Mouse (Mus musculus) cerebellum, adult 8-10 months (tissue): Measurements from ENCODE around the gene Wdr1.
"Not testable (repeated sequence)": the region's sequence is repeated elsewhere in the genome, so short reads cannot be mapped to it uniquely, and the experiment has no call there.

Experiments
- DNase-seq: peaks from one replicate; pipeline ENCODE4 v3.0.0; 2022

The Wdr1 gene

GRCm38 (mm10) chr5:38563121-38563520 lies at the start of gene Wdr1:
Gene Wdr1 (minus strand): TSS chr5:38563221.
- no peak for DNase-seq

GRCm38 (mm10) chr5:38611118-38611517 lies 48.1 kb upstream of the Wdr1 start:
- DNase-seq: no peak

- DNase-seq: not testable (repeated sequence)
Observed at GRCm38 (mm10) chr5:38608219-38608618, 45.2 kb upstream of the Wdr1 start.

GRCm38 (mm10) chr5:38598647-38599304 lies 35.8 kb upstream of the Wdr1 start:
- no peak for DNase-seq

GRCm38 (mm10) chr5:38588924-38589323 lies 25.9 kb upstream of the Wdr1 start:
- DNase-seq: no peak

GRCm38 (mm10) chr5:38585450-38585849 lies 22.4 kb upstream of the Wdr1 start:
- DNase-seq: no peak

GRCm38 (mm10) chr5:38583026-38583425 lies 20.0 kb upstream of the Wdr1 start:
- DNase-seq: no peak

- DNase-seq: no peak
Observed at GRCm38 (mm10) chr5:38580703-38581102, 17.7 kb upstream of the Wdr1 start.

- DNase-seq: peak; percentile 27
Observed at GRCm38 (mm10) chr5:38570876-38571275, 7.9 kb upstream of the Wdr1 start.

GRCm38 (mm10) chr5:38568652-38569051 lies 5.6 kb upstream of the Wdr1 start:
- DNase-seq: no peak

- no peak for DNase-seq
Observed at GRCm38 (mm10) chr5:38564831-38565230, 1.8 kb upstream of the Wdr1 start.

- DNase-seq: peak; percentile 98
Observed at GRCm38 (mm10) chr5:38561426-38562024, 1.5 kb downstream of the Wdr1 start.

GRCm38 (mm10) chr5:38560586-38561425 lies 2.2 kb downstream of the Wdr1 start:
- DNase-seq: peak; percentile 58

GRCm38 (mm10) chr5:38558831-38559230 lies 4.2 kb downstream of the Wdr1 start:
- no peak for DNase-seq

GRCm38 (mm10) chr5:38557811-38558210 lies 5.2 kb downstream of the Wdr1 start:
- DNase-seq: no peak

- no peak for DNase-seq
Observed at GRCm38 (mm10) chr5:38556406-38556805, 6.6 kb downstream of the Wdr1 start.

- peak; percentile 53 for DNase-seq
Observed at GRCm38 (mm10) chr5:38553953-38554352, 9.1 kb downstream of the Wdr1 start.

- DNase-seq: no peak
Observed at GRCm38 (mm10) chr5:38553491-38553890, 9.5 kb downstream of the Wdr1 start.

- no peak for DNase-seq
Observed at GRCm38 (mm10) chr5:38552615-38553014, 10.4 kb downstream of the Wdr1 start.

- DNase-seq: no peak
Observed at GRCm38 (mm10) chr5:38550221-38550768, 12.7 kb downstream of the Wdr1 start.

- no peak for DNase-seq
Observed at GRCm38 (mm10) chr5:38549461-38549909, 13.5 kb downstream of the Wdr1 start.

GRCm38 (mm10) chr5:38547375-38547774 lies 15.6 kb downstream of the Wdr1 start:
- DNase-seq: no peak
